Mouse (Mus musculus): ENCODE data around the gene Arfgap3.

DNA sequence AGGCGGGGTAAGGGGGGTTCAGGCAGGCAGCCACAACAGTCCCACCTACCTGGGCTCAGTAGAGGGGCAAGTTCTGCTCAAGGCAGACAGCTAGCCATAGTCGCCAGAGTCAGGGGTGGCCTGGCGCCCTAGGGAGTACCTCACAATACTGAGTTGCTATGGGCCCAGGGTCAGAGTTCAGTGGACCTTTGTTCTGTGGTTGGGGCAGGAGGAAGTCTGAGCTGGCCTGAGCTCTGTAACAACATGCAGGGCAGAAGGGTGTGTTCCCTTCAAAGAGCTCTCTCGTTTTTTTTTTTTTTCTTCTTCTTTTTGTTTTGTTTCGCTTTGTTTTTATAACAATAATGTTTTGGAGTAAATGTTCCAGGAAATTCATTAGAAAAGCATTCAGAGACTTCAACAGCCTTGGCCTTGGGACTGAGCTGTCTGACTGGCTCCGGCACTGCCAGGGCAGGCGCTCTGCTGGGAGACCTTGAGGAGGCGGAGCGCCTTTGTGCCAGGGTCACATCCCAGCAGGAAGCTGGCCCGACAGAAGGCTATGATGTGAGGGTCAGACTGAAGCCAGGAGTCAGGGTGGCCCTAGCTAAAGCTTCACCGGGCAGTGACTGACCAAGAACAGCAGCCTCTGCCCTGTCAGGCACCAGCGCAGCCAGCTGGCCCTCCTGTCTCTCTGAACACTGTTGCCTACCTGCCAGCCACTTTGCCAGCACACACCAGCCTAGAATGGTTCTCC is 44.7 kb downstream of the Arfgap3 start:
- TF ChIP-seq CTCF (IDR thresholded peaks at IDR 0.05; ENCODE audit: insufficient read depth, low read depth, low read length) (no peak), POLR2A (IDR thresholded peaks at IDR 0.05; ENCODE audit: insufficient read depth, low read depth, low read length) (no peak)
